ENCODE assay signal across 9 mouse cellular contexts in genomic region chr3:88200161-88200971, GRCm38 (mm10). TPM values are rescaled to one million over a fixed set of nuclear protein-coding genes. Genes with fewer than 3 reads are reported as not detected.
A peak's percentile ranks its signal among the peaks of the same experiment; 100 is the strongest.
DNase-seq lines count a peak whose midpoint lies in the region; ATAC-seq and TF ChIP-seq lines count a peak whose summit lies in the region.
"Had no signal": no experiment of that assay in that cellular context is flagged by ENCODE, and none has a peak within 500 bp of the region (broad histone marks: within the 10 kb centered on the region; RNA-seq: fewer than 3 reads in every experiment).

No protein-coding gene starts in this region.

- ATAC-seq in embryonic facial prominence, embryonic 15.5 days (ENCODE audit: insufficient number of reproducible peaks, low FRiP score, low TSS enrichment, low read depth), result no peak
- no peak for ATAC-seq in limb, embryonic 11.5 days (ENCODE audit: insufficient number of reproducible peaks, low FRiP score, low TSS enrichment, low read depth)
- ATAC-seq: Patski had no signal

- no peak for TF ChIP-seq POLR2A in brain, embryonic 14.5 days (IDR thresholded peaks at IDR 0.05; ENCODE audit: borderline replicate concordance, extremely low read depth, insufficient read depth, insufficient read length, poor library complexity, severe bottlenecking)

- no peaks in the 10 kb centered on the region for H3K36me3 ChIP-seq in embryonic facial prominence, embryonic 15.5 days
- no peaks in the 10 kb centered on the region for H3K36me3 ChIP-seq in limb, embryonic 11.5 days (ENCODE audit: control insufficient read depth, insufficient read depth, low read length)

- no peaks in the 10 kb centered on the region for H3K9me3 ChIP-seq in embryonic facial prominence, embryonic 15.5 days (replicated peaks)
- H3K9me3 ChIP-seq in limb, embryonic 11.5 days (ENCODE audit: control insufficient read depth, low read length), result no peaks in the 10 kb centered on the region

- peak overlapping the region; percentile 35 for H3K4me3 ChIP-seq in embryonic facial prominence, embryonic 15.5 days (replicated peaks)
- H3K4me3 ChIP-seq in limb, embryonic 11.5 days (ENCODE audit: low read depth, low read length), result peak overlapping the region; percentile 15; the same call in 1 of the 2 replicates

- peak overlapping the region; percentile 48 for H3K4me2 ChIP-seq in embryonic facial prominence, embryonic 15.5 days (replicated peaks)
- H3K4me2 ChIP-seq in limb, embryonic 11.5 days (ENCODE audit: low read depth, severe bottlenecking), result peak overlapping the region; percentile 28

- peaks cover 10% of the 10 kb centered on the region for H3K4me1 ChIP-seq in embryonic facial prominence, embryonic 15.5 days
- no peaks in the 10 kb centered on the region for H3K4me1 ChIP-seq in limb, embryonic 11.5 days (ENCODE audit: control insufficient read depth, insufficient read depth, low read length)

- H3K27ac ChIP-seq in embryonic facial prominence, embryonic 15.5 days (replicated peaks), result no peak overlapping the region
- H3K27ac ChIP-seq in limb, embryonic 11.5 days (replicated peaks; ENCODE audit: low read depth, low read length), result 0 out of 2 replicates have a peak overlapping the region, but pooled peaks have one; percentile 21

- WGBS in embryonic facial prominence, embryonic 15.5 days, result under 1% methylated on average over 61 of the region's 61 CpGs
- under 1% methylated on average over 58 of the region's 61 CpGs for WGBS in limb, embryonic 11.5 days

- H3K27me3 ChIP-seq in embryonic facial prominence, embryonic 15.5 days, result peaks cover 97% of the 10 kb centered on the region
- peaks cover 95% of the 10 kb centered on the region for H3K27me3 ChIP-seq in limb, embryonic 11.5 days (ENCODE audit: control insufficient read depth, insufficient read depth, low read length)

- no peak for TF ChIP-seq CTCF in brain, embryonic 14.5 days (IDR thresholded peaks at IDR 0.05; ENCODE audit: borderline replicate concordance, extremely low read depth, insufficient read depth, insufficient read length)

- H3K9ac ChIP-seq in embryonic facial prominence, embryonic 15.5 days, result no peak overlapping the region
- H3K9ac ChIP-seq in limb, embryonic 11.5 days (ENCODE audit: low read length), result no peak overlapping the region

- peak; percentile 34 for DNase-seq in kidney, adult 18-20 months
- no peak for DNase-seq in kidney, postnatal 25 days
- peak; percentile 68 for DNase-seq in brain, embryonic 14.5 days (ENCODE audit: low read depth)
- DNase-seq in limb, embryonic 11.5 days (ENCODE audit: low spot score), result peak; percentile 63
- peak; percentile 46 for DNase-seq in retina, postnatal 1 day
- DNase-seq in gastrocnemius, adult 18-20 months (ENCODE audit: low spot score), result no peak
- DNase-seq in natural killer cell, adult 2 months (ENCODE audit: low spot score in 2 of 2), result no peak

RNA-seq across cellular contexts. Expression of gene Rhbg, which starts 54.1 kb away (rescaled TPM):
- polyA plus RNA-seq in brain, embryonic 14.5 days (2012; rRNA removed), result 0.45 and 0.73 TPM in 2 replicates
- polyA plus RNA-seq in embryonic facial prominence, embryonic 15.5 days (2015; fragmentation: Nextera tagmentation; extraction: Ambion mirVana), result 15.8 and 20.1 TPM in 2 replicates
- polyA plus RNA-seq in limb, embryonic 11.5 days (2014; fragmentation: Nextera tagmentation; extraction: Ambion mirVana), result 0.11 and 0.60 TPM in 2 replicates
- not detected for total RNA-seq in gastrocnemius, adult 18-20 months (2021)
- polyA plus RNA-seq: Patski had no signal

RNA-seq across cellular contexts. Expression of gene Mef2d, which starts 58.2 kb away (rescaled TPM):
- polyA plus RNA-seq in brain, embryonic 14.5 days (2012; rRNA removed), result 46.2 and 54.8 TPM in 2 replicates
- 31.0 and 31.1 TPM in 2 replicates for polyA plus RNA-seq in embryonic facial prominence, embryonic 15.5 days (2015; fragmentation: Nextera tagmentation; extraction: Ambion mirVana)
- polyA plus RNA-seq in limb, embryonic 11.5 days (2014; fragmentation: Nextera tagmentation; extraction: Ambion mirVana), result 12.6 and 14.3 TPM in 2 replicates
- total RNA-seq in gastrocnemius, adult 18-20 months (2021), result 100 to 1,000 TPM; 174 to 196 TPM

Comparison
In these comparisons a context has a peak if more than half of its experiments do, and no peak if none do; other contexts are left out.
1. DNase-seq: peak in kidney, adult 18-20 months (single experiment), brain, embryonic 14.5 days (single experiment), limb, embryonic 11.5 days (single experiment) and retina, postnatal 1 day (single experiment); none in kidney, postnatal 25 days (0 of 2), gastrocnemius, adult 18-20 months (single experiment) and natural killer cell, adult 2 months (0 of 2).